Mouse (Mus musculus) kidney, embryonic 16.5 days (tissue): Measurements from ENCODE around the gene Ypel4. TPM values are rescaled to one million over a fixed set of nuclear protein-coding genes. Genes with fewer than 3 reads are reported as not detected.
"Not testable (repeated sequence)": the region's sequence is repeated elsewhere in the genome, so short reads cannot be mapped to it uniquely, and the experiment has no call there.

Source experiments
- ATAC-seq: fragments of 200-750 bp; cut with Nextera tagmentation; 2 replicates; pipeline ENCODE4 v1.8.0; 2017; ENCODE audit warnings: moderate TSS enrichment; ENCODE audit not compliant: low FRiP score, low TSS enrichment
- H3K27ac ChIP-seq: fragments of 300-500 bp; sonication (generic); 2 replicates; pipeline ENCODE4 v1.5.1; 2014; ENCODE audit warnings: low read length
- H3K27me3 ChIP-seq: fragments of 300-500 bp; sonication (generic); 2 replicates; pipeline ENCODE4 v1.6.1; 2014; ENCODE audit warnings: low read length, control low read depth, mixed read lengths; ENCODE audit not compliant: insufficient read depth
- H3K36me3 ChIP-seq: fragments of 300-500 bp; sonication (generic); 2 replicates; pipeline ENCODE4 v1.6.1; 2014; ENCODE audit warnings: low read length, control low read depth, mixed read lengths; ENCODE audit not compliant: insufficient read depth
- H3K4me1 ChIP-seq: fragments of 300-500 bp; sonication (generic); 2 replicates; pipeline ENCODE4 v1.6.1; 2014; ENCODE audit warnings: low read length, control low read depth, mixed read lengths; ENCODE audit not compliant: insufficient read depth
- H3K4me2 ChIP-seq: fragments of 300-500 bp; sonication (generic); replicated peaks from 2 replicates; pipeline ENCODE4 v1.6.1; 2014; ENCODE audit warnings: low read depth, low read length
- H3K4me3 ChIP-seq: fragments of 300-500 bp; sonication (generic); 2 replicates; pipeline ENCODE4 v1.5.1; 2014; ENCODE audit warnings: mild to moderate bottlenecking, low read length
- H3K9ac ChIP-seq: fragments of 300-500 bp; sonication (generic); replicated peaks from 2 replicates; pipeline ENCODE4 v1.6.1; 2014; ENCODE audit warnings: low read length
- H3K9me3 ChIP-seq: fragments of 300-500 bp; sonication (generic); 2 replicates; pipeline ENCODE4 v1.6.1; 2016; ENCODE audit warnings: low read length, control low read depth
- WGBS: fragments of 180-500 bp; shearing (Covaris S2); extraction: QIAGEN DNeasy Blood & Tissue Kit; methylation state at CpG from one replicate; pipeline ENCODE4 v1.1.7; 2014; 5-methylcytosine and 5-hydroxymethylcytosine counted together
- polyA plus RNA-seq: library from polyadenylated mRNA; unstranded; fragments of >200 nt; fragmentation: Nextera tagmentation; extraction: Ambion mirVana; gene quantifications from 2 replicates; pipeline ENCODE4 v1.2.1, GENCODE M21; 2015

The Ypel4 gene
- polyA plus RNA-seq, 1 experiment from 2014 or later: 5.4 TPM

DNA sequence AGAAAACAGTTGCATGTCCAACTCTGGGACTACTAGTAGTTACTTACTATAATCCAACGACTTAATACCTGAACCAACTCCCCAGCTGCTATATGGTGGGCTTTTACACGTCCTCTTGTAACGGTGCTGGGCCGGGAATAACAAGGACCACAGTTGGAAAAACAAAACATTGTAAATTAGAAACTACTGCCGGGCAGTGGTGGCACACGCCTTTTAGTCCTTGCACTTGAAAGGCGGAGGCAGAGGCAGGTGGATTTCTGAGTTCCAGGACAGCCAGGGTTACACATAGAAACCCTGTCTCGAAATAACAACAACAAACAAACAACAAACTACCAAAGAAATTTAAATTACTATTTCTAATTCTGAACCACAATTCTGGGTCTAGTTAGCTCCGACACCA lies 7.1 kb upstream of the Ypel4 start:
- Histone ChIP-seq H3K4me2 (peak overlapping the region; percentile 81), H3K9me3 (no peaks in the 10 kb centered on the region), H3K4me3 (peak overlapping the region; percentile 69), H3K27me3 (no peaks in the 10 kb centered on the region), H3K27ac (no peak overlapping the region), H3K9ac (peak overlapping the region; percentile 69), H3K36me3 (peaks cover 18% of the 10 kb centered on the region), H3K4me1 (peaks cover 21% of the 10 kb centered on the region)
- WGBS: 2% methylated on average over 9 of the region's 9 CpGs
- peak; percentile 32; the same call in 1 of the 2 replicates for ATAC-seq

DNA sequence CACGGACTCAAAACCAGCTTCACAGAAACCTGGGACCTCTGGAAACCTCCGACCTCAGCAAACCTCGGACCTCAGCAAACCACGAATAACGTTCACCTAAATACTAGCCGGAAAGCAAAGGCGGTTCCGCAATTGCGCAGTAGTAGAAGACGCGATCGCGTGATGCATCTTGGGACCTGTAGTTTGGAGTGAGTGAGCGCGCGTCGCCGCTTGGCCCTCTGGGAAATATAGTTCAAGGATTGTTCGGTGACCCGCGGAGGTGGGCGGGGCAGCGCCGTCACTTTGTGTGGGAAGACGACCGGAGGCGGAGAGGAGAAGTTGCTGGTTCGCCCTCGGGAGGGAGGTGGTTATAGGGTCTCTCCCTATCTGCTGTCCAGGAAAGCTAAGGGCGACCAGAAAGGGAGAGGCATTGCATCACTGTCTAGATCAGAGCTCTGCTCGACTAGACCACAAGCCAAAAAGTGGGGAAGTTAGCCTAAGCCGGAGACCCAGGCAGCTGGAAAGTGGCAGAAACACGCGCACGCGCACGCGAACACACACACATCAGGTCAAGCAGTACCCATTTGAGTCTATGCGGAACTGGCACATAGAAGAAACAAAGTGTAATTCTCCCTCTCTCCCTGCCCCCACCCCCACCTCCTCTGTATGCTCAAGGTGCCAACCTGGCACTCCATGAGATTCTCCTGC lies 6.5 kb upstream of the Ypel4 start, which contains the start of gene Clp1:
Gene Clp1 (minus strand): TSS at position 179 of the 687 bp plus-strand sequence.
- Histone ChIP-seq H3K27me3 (no peaks in the 10 kb centered on the region), H3K4me1 (peaks cover 21% of the 10 kb centered on the region), H3K9ac (peak within 1 kb of the TSS; percentile 69), H3K36me3 (peaks cover 18% of the 10 kb centered on the region), H3K27ac (peak within 1 kb of the TSS; percentile 89), H3K4me2 (peak within 1 kb of the TSS; percentile 81), H3K4me3 (peak within 1 kb of the TSS; percentile 69), H3K9me3 (no peaks in the 10 kb centered on the region)
- under 1% methylated on average over 39 of the region's 39 CpGs for WGBS
- peak; percentile 95 for ATAC-seq

DNA sequence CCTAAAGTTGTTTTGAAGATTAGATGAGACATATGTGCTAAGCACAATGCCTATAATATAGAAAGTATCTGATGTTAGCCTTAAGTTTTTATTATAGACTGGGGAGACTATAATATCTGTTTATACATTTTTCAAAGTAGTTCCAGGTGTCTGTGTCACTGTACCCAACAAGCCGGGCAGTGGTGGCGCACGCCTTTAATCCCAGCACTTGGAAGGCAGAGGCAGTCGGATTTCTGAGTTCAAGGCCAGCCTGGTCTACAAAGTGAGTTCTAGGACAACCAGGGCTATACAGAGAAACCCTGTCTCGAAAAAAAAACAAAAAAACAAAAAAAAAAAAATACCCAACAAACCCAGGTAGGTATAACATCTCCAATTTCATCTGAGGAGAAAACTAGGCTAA lies 5.7 kb upstream of the Ypel4 start:
- H3K36me3 ChIP-seq: peaks cover 17% of the 10 kb centered on the region
- H3K9ac ChIP-seq, H3K4me3 ChIP-seq, H3K27ac ChIP-seq, ATAC-seq, H3K27me3 ChIP-seq, H3K4me2 ChIP-seq, H3K9me3 ChIP-seq: not testable (repeated sequence)
- 83% methylated on average over 5 of the region's 5 CpGs for WGBS
- H3K4me1 ChIP-seq: peaks cover 21% of the 10 kb centered on the region

DNA sequence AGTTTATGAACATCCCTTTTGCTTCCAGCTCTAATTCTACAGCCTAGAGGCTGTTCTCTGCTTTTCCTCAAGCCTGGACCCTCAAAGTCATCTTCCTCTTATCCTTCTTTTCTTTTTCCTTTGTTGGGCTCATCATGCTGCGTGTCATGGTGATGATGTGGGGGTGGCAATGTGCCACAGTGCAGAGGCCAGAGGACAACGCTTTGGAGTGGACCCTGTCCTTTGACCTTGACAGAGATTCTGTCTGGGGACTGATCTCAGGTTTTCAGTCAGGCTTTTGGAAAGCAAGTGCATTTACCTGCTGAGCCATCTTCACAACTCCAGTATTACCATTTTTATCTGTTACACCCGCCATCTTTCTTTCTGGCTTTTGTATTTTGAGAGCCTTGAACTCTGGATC lies 2.7 kb upstream of the Ypel4 start:
- Histone ChIP-seq H3K36me3 (no peaks in the 10 kb centered on the region), H3K4me2 (no peak overlapping the region), H3K4me3 (no peak overlapping the region), H3K9me3 (no peaks in the 10 kb centered on the region), H3K27ac (no peak overlapping the region), H3K4me1 (peaks cover 26% of the 10 kb centered on the region), H3K9ac (no peak overlapping the region), H3K27me3 (no peaks in the 10 kb centered on the region)
- ATAC-seq: no peak
- 74% methylated on average over 3 of the region's 3 CpGs for WGBS

DNA sequence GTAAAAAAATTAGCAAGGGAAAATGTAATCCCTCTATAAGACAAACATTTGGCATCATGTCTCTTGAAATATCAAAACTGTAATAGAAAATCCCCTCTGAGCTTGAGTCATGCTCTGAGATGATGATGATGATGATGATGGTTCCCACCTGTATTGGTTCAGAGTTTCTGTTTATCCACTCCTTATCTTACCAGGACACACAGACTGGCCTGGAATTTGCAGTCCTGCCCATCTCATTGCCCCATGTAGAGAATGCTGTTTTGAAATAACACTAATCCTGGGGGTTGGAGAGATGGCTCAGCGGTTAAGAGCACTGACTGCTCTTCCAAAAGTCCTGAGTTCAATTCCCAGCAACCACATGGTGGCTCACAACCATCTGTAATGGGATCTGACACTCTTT lies 1.5 kb upstream of the Ypel4 start:
- H3K9ac ChIP-seq: no peak overlapping the region
- peaks cover 32% of the 10 kb centered on the region for H3K4me1 ChIP-seq
- no peaks in the 10 kb centered on the region for H3K27me3 ChIP-seq
- H3K27ac ChIP-seq: no peak overlapping the region
- no peak for ATAC-seq
- no peaks in the 10 kb centered on the region for H3K9me3 ChIP-seq
- H3K36me3 ChIP-seq: no peaks in the 10 kb centered on the region
- no peak overlapping the region for H3K4me2 ChIP-seq
- no peak overlapping the region for H3K4me3 ChIP-seq
- 88% methylated on average over 1 of the region's 1 CpGs for WGBS

DNA sequence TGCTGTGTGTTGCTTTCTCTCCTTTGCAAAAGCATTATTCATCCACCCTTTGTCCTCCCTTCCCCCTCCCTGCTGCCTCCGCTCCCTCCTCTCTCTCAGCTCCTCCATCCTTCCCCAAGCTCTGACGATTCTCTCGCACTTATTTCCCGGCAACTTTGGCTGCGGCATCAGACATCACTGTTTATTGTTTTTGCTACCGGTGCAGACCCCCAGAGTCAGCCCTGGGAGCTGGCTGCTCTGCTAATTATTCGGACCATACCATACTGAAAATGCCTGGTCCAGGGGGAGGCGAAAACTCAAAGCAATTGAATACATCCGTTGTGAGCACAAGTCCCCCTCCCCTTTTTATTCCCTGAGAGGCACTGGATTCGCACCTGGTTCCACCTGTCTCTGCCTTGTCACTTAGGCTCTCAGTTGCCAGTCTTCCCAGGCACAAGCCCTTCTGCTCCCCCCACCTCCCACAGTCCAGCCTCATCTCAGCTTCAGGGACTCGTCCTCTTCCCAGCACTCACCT lies 550 bp downstream of the Ypel4 start:
- Histone ChIP-seq H3K9ac (peak overlapping the region; percentile 61), H3K4me1 (peaks cover 51% of the 10 kb centered on the region), H3K27ac (no peak overlapping the region), H3K4me2 (peak overlapping the region; percentile 70), H3K4me3 (peak overlapping the region; percentile 49), H3K36me3 (no peaks in the 10 kb centered on the region), H3K9me3 (no peaks in the 10 kb centered on the region), H3K27me3 (no peaks in the 10 kb centered on the region)
- ATAC-seq: no peak
- WGBS: 0% methylated on average over 11 of the region's 11 CpGs

DNA sequence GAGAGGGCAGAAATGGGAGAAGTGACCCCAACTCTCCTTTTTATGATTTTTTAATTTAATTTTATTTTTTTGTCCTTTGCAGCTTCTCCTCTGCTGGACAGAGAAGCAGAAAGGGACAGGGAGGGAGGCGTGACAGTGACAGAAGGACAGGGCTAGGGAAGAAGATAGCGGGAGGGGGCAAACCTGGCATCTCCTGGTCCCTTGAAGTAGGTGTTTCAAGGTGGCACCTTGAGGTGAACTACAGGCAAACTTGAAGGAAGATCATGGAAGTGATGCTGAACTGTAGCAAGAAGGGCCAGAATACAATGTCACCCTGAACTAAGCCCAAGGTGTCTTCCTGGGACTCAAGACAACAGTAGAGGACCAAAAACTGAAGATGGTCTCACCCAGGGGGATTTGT lies 1.1 kb downstream of the Ypel4 start:
- ATAC-seq: no peak
- H3K27ac ChIP-seq: no peak overlapping the region
- peak overlapping the region; percentile 70 for H3K4me2 ChIP-seq
- WGBS: 0% methylated on average over 2 of the region's 2 CpGs
- H3K27me3 ChIP-seq: no peaks in the 10 kb centered on the region
- peak overlapping the region; percentile 49 for H3K4me3 ChIP-seq
- H3K36me3 ChIP-seq: peaks cover 2% of the 10 kb centered on the region; the same call in 1 of the 2 replicates
- H3K9me3 ChIP-seq: no peaks in the 10 kb centered on the region
- H3K4me1 ChIP-seq: peaks cover 56% of the 10 kb centered on the region
- peak overlapping the region; percentile 61 for H3K9ac ChIP-seq

DNA sequence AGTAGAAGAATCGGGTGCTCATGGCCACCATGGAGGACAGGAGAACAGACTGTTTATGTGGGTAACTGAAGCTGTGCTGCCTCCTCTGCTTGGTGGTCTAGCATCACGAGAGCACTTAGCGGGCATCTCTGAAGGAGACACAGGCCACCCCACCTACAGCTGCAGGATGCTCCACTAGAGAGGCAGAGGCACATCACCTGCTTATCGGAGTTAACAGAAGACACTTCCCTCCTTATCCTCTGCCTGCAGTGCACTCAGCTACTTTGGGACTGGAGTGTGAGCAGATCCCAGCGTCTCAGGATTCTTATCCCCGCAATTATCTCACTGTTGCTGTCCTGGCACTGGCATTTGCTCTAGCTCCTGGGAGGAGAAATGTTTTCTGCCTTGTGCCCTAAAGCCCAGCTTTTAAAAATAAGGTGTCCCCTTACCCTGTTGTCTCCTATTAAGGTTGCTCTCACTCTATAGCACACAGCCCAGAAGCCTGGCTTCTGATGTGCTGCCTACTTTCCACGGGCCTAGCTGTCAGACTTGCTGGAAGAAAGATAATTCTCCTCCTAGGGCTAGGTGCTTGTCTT lies 1.6 kb downstream of the Ypel4 start:
- peaks cover 61% of the 10 kb centered on the region for H3K4me1 ChIP-seq
- WGBS: 8% methylated on average over 7 of the region's 7 CpGs
- H3K27ac ChIP-seq: no peak overlapping the region
- H3K36me3 ChIP-seq: peaks cover 4% of the 10 kb centered on the region; the same call in 1 of the 2 replicates
- H3K4me3 ChIP-seq: peak overlapping the region; percentile 49; the same call in 1 of the 2 replicates
- H3K9me3 ChIP-seq: no peaks in the 10 kb centered on the region
- H3K9ac ChIP-seq: peak overlapping the region; percentile 61; the same call in 1 of the 2 replicates
- no peak for ATAC-seq
- no peaks in the 10 kb centered on the region for H3K27me3 ChIP-seq
- peak overlapping the region; percentile 70 for H3K4me2 ChIP-seq

DNA sequence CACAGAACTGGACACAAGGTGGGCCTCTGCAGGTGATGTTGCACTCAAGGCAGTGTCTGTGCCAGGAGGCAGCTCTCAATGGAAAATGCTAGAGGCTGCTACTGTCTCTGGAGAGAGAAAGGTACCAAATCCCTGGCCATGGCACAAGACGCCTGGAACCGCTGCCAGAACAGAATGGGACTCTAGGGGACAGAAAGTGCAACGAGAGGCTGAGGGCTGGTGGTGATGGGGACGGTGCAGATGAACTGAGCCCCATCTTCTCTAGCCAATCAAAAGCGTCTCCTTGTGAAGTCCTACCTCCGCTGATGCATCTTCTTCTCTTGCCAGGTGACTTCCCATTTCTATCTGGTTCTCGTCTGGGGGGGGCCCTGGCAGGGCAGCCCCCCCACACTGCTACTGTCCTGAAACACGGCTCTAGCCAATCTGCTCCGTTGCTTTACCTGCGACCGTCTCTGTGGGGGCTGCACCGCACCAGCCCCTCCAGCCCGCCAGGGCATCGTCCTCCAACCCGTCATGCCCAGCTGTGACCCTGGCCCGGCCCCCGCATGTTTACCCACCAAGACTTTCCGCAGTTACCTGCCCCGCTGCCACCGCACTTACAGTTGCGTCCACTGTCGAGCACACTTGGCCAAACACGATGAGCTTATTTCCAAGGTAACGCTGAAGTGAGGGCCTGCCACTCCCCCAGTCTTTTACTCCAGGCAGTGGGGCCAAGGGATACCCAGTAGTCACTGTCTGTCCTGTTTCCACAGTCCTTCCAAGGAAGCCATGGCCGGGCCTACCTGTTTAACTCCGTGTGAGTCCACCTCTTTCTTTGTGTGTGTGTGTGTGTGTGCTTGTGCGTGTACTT lies 2.7 kb downstream of the Ypel4 start:
- peak overlapping the region; percentile 13 for H3K4me3 ChIP-seq
- peak overlapping the region; percentile 50 for H3K4me2 ChIP-seq
- no peaks in the 10 kb centered on the region for H3K9me3 ChIP-seq
- no peak for ATAC-seq
- peak overlapping the region; percentile 24; the same call in 1 of the 2 replicates for H3K9ac ChIP-seq
- WGBS: 4% methylated on average over 27 of the region's 27 CpGs
- no peaks in the 10 kb centered on the region for H3K27me3 ChIP-seq
- H3K27ac ChIP-seq: peak overlapping the region; percentile 84
- H3K4me1 ChIP-seq: peaks cover 72% of the 10 kb centered on the region
- peaks cover 5% of the 10 kb centered on the region; the same call in 1 of the 2 replicates for H3K36me3 ChIP-seq
